ENCODE assay signal across 9 mouse cellular contexts in genomic region chr1:92215996-92216630, GRCm38 (mm10). TPM values are rescaled to one million over a fixed set of nuclear protein-coding genes. Genes with fewer than 3 reads are reported as not detected.
DNase-seq lines count a peak whose midpoint lies in the region.
"Had no signal": no experiment of that assay in that cellular context is flagged by ENCODE, and none has a peak within 500 bp of the region (broad histone marks: within the 10 kb centered on the region; RNA-seq: fewer than 3 reads in every experiment).

No protein-coding gene starts in this region.

- peak; percentile 30 for DNase-seq in cerebellum, adult 9-11 months
- DNase-seq in cerebellum, postnatal 14 days: no peak
- peak; percentile 31 for DNase-seq in left cerebral cortex, adult 11 months (ENCODE audit: low spot score)
- no peak for DNase-seq in left cerebral cortex, postnatal 10 days (ENCODE audit: extremely low spot score in 1 of 2, low spot score in 2 of 2)
- DNase-seq in brain, adult 2 months (ENCODE audit: low read depth, low spot score): peak; percentile 86
- peak; percentile 27 to 32 for DNase-seq in heart, postnatal 14 days
- DNase-seq in ovary, postnatal 10 days (ENCODE audit: low spot score): no peak
- DNase-seq in urinary bladder, postnatal 10 days (ENCODE audit: low spot score): no peak
- DNase-seq: thymus, postnatal 36 days had no signal

- intact Hi-C loops in left cerebral cortex, postnatal 10 days (cut with DNase I): no loop called here
- intact Hi-C loops in heart, postnatal 14 days (cut with DNase I): loop anchor here (5.0 kb wide), 1 partner anchor 34 kb away; no protein-coding TSS in a partner anchor

RNA-seq across cellular contexts. Expression of gene Hdac4, which starts 20.6 kb away (rescaled TPM):
- 10 to 100 TPM; 98.1 to 98.7 TPM for total RNA-seq in left cerebral cortex, postnatal 10 days (2021)
- total RNA-seq in heart, postnatal 14 days (2021): 10 to 100 TPM; 35.4 to 36.2 TPM

Comparison
In these comparisons a context has a peak if more than half of its experiments do, and no peak if none do; other contexts are left out.
1. DNase-seq: peak in cerebellum, adult 9-11 months (single experiment), left cerebral cortex, adult 11 months (single experiment), brain, adult 2 months (single experiment) and heart, postnatal 14 days (2 of 2); none in cerebellum, postnatal 14 days (0 of 2), left cerebral cortex, postnatal 10 days (0 of 2), ovary, postnatal 10 days (single experiment) and urinary bladder, postnatal 10 days (single experiment).